Mouse (Mus musculus): ENCODE results near the gene Lrp8. TPM values are rescaled to one million over a fixed set of nuclear protein-coding genes. Genes with fewer than 3 reads are reported as not detected.

The Lrp8 gene
- total RNA-seq (2022), result 1 to 10 TPM in 2 of 4 experiments, under 1 TPM in 2; 0.41 to 1.3 (median 1.1) TPM

GRCm38 (mm10) chr4:107802185-107802449 lies at the start of gene Lrp8:
Gene Lrp8, plus strand, starts transcription at chr4:107802261.
- no peak for DNase-seq (ENCODE audit: low spot score)

- DNase-seq (ENCODE audit: low spot score), result no peak
Observed at GRCm38 (mm10) chr4:107756222-107756621, 45.8 kb upstream of the Lrp8 start.

GRCm38 (mm10) chr4:107757487-107758470 lies 44.3 kb upstream of the Lrp8 start:
- DNase-seq (ENCODE audit: low spot score), result no peak

GRCm38 (mm10) chr4:107758938-107759337 lies 43.1 kb upstream of the Lrp8 start:
- no peak for DNase-seq (ENCODE audit: low spot score)

GRCm38 (mm10) chr4:107763001-107763400 lies 39.1 kb upstream of the Lrp8 start:
- no peak for DNase-seq (ENCODE audit: low spot score)

GRCm38 (mm10) chr4:107763598-107763997 lies 38.5 kb upstream of the Lrp8 start:
- no peak for DNase-seq (ENCODE audit: low spot score)

GRCm38 (mm10) chr4:107765196-107765813 lies 36.8 kb upstream of the Lrp8 start:
- no peak for DNase-seq (ENCODE audit: low spot score)

- DNase-seq (ENCODE audit: low spot score), result no peak
Observed at GRCm38 (mm10) chr4:107766182-107766581, 35.9 kb upstream of the Lrp8 start.

GRCm38 (mm10) chr4:107772122-107772825 lies 29.8 kb upstream of the Lrp8 start:
- no peak for DNase-seq (ENCODE audit: low spot score)

GRCm38 (mm10) chr4:107774868-107775267 lies 27.2 kb upstream of the Lrp8 start:
- no peak for DNase-seq (ENCODE audit: low spot score)

GRCm38 (mm10) chr4:107775672-107776071 lies 26.4 kb upstream of the Lrp8 start:
- no peak for DNase-seq (ENCODE audit: low spot score)

- DNase-seq (ENCODE audit: low spot score), result no peak
Observed at GRCm38 (mm10) chr4:107776990-107777673, 24.9 kb upstream of the Lrp8 start.

- DNase-seq (ENCODE audit: low spot score), result no peak
Observed at GRCm38 (mm10) chr4:107783541-107783940, 18.5 kb upstream of the Lrp8 start.

GRCm38 (mm10) chr4:107788841-107789240 lies 13.2 kb upstream of the Lrp8 start:
- DNase-seq (ENCODE audit: low spot score), result no peak

- DNase-seq (ENCODE audit: low spot score), result no peak
Observed at GRCm38 (mm10) chr4:107800801-107801200, 1.3 kb upstream of the Lrp8 start.

GRCm38 (mm10) chr4:107801366-107802184 lies 486 bp upstream of the Lrp8 start:
- DNase-seq (ENCODE audit: low spot score), result peak; percentile 50

GRCm38 (mm10) chr4:107802450-107803331 lies 630 bp downstream of the Lrp8 start:
- DNase-seq (ENCODE audit: low spot score), result no peak

- DNase-seq (ENCODE audit: low spot score), result peak; percentile 20
Observed at GRCm38 (mm10) chr4:107803351-107804106, 1.5 kb downstream of the Lrp8 start.

- no peak for DNase-seq (ENCODE audit: low spot score)
Observed at GRCm38 (mm10) chr4:107805491-107805890, 3.4 kb downstream of the Lrp8 start.
